Mouse (Mus musculus) hindlimb bud, embryonic 11.5 days (tissue): ENCODE measurements at regions not wholly inside any gene's neighbourhood (a gene's known extent, or its start where the extent isn't known, plus 50 kb on each side); places are given as distances from the start of the nearest gene placed in this dataset.
A peak's percentile ranks its signal among the peaks of the same experiment; 100 is the strongest.

ENCODE experiments used
- DNase-seq: peaks from one replicate; pipeline ENCODE4 v3.0.0-alpha.2; 2012; ENCODE audit warnings: low read depth, low spot score; ENCODE audit errors: extremely low spot score

DNA sequence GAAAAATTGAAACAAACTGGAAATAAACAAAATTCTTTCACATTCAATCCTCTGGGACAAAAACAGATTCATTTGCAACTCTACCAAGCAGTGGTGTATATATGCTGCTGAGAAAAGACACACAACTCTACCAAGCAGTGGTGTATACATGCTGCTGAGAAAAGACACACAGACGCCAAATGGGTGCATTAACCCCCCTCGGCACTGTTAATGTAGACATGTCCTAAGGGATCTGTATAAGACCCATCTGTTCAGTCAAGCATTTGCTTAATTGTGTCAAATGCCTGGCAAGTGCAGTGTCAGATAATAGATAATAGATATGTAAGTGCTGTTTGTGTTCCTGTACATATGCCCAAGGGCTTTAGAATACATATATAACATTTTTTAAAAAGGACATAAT lies 1035.2 kb upstream of the B3galt2 start:
- DNase-seq = no peak

DNA sequence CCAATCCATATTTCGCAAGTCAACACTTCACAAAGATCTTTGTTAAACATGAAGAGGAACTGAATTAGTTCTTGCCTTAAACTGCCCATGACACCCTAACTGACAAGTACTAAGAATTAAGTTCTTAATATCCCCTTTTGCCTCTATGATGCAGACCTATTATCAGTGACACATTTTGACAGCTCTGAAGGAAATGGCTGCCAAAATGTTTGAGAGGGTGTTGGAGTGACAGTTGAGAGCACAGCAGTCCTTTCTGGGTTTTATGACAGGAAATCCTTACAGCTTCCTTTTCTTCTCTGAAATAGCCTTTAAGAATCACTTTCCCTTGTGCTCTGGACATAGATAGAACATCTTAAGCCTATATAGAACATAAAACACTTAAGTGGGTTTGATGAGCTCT lies 1034.4 kb upstream of the B3galt2 start:
- no peak for DNase-seq

DNA sequence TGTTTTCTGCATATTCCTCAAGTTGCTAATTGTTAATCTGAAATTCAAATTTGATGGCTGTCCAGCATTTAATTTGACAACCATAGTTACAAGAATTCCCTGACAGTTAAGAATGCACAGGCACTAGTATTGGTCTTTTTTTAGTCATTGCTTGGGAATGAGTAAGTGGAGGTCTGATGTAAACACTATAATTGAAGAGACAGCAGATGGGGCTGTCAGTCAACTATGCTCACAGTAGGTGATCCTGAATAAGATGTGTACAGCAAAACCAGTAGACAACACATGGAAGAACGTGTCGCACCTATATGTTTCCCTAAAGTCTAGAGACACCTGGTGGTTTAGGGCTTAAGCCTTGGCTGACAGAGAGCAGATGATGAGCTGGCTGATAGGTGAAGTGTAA lies 1019.0 kb upstream of the B3galt2 start:
- DNase-seq = no peak

DNA sequence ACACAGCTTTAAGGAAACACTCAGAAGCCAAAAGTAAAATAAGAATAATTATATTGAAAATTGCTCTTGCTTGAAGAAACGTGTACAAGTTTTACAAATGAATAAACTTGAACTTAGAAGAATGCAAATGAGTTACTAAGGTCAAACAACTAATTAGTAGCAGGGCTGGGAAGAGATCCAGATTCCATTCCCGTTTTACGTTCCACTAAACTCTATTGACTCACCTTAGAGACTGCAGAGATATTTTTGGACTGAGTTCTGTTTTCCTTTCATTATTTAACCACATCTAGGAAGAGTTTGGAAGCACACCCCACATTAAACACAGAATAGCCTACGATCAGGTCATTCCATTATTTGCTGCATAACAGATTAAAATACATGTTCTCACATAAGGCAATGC lies 1016.2 kb upstream of the B3galt2 start:
- DNase-seq = no peak

DNA sequence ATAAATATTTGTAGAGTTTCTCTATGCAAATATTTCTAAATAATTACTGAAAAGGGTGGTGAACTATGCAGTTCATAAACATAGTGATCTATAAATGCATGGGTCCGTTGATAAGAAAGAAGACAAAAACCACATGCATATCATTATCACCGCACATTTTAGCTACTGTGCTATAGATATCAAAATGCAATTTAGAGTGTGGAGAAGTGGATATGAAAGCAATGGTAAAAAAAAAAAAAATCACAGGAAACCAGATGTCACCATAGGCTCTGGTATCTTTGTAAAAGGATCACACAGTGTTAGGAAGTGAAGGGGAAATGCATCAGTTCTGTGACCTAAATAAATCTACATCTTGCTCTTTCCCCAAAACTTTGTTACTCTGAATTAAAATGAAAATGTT lies 985.2 kb upstream of the B3galt2 start:
- DNase-seq = no peak

DNA sequence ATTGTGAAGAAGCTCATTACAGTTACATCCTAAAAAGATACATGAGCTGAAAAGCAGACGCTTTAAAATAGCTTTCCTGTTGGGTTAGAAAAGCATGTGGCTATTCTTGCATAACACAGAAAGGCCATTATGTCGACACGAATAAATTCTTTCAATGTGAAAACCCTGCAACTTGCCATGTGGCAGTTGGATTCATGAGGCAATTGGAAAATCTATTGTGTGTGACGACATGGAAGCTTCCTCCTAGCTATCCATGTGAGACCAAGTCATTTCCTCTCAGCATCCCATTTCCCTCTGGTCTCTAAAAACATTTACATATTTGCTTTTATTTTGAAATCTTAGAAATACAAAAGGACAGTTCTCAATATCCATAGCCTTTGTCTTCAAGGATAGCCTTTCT lies 975.2 kb upstream of the B3galt2 start:
- no peak for DNase-seq

DNA sequence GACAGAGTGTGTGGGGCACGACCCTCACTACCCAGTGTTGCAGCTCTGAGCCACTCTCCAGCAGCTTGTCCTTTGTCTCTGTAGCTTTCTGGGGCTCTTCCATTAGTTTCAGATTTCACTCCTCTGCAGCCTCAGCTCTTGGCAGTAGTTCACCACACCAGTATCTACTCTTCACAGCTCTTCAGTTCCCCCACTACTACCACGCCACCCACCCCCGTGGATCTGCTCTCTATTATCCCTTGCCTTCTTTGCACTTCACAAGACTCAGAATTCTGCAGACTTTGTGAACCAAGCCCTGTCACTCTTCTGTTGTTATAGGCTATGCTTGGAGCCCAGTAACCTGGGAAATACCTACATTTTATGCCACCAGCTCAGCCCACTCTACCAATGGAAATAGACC lies 960.5 kb upstream of the B3galt2 start:
- DNase-seq = no peak

DNA sequence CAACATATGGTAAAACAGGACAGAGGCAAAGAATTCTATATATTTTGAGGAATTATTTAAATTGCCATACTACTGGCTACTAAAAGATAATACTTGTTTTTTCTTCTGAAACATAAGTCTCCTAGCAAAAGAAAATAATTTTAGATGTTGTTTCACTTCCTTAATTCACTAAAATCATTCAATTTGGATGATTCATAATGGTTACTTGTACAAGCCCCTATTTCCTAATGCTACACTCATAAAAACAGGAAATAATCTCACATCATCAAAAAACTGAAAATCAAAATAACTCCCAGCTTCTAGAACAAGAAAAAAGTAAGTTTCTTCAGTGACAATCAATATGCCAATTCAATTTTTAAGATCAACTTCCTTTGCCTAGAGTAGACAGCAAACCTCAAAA lies 951.6 kb upstream of the B3galt2 start:
- no peak for DNase-seq

DNA sequence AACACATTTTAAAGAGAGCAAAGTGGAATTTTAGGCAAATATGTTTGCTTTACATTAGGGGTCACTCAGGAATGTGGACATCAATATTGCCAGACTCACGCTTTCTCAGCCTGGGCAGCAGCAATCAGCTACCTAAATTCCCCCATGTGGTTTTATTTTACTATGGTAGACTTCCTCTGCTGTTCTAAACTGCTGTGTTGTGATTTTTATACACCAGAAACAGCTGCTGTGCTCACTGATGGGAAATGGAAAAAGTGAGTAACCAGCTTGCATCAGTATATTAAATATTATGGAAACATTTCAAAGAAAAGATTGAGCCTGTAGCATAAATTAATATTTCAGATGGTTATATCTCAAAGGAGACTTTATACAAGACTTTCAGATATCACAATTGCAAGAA lies 945.3 kb upstream of the B3galt2 start:
- no peak for DNase-seq

DNA sequence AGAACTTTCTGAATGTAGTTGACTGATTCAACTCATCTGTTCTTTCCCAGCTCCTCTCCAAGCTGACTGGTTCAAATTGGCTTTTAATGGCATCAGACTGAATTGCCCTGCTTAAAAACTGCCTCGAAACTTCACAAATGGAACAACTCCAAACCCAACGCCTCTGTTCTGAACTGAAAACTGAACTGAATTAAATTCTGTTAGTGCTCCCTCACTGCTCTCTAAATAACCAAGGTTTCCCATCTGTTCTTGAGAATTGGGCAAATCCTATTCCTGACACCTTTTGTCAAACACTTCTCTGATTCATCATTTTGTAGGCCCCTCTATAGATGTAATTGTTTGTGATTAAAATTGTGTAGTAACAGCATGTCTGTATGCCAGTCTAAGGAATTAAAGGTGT lies 932.2 kb upstream of the B3galt2 start:
- no peak for DNase-seq

DNA sequence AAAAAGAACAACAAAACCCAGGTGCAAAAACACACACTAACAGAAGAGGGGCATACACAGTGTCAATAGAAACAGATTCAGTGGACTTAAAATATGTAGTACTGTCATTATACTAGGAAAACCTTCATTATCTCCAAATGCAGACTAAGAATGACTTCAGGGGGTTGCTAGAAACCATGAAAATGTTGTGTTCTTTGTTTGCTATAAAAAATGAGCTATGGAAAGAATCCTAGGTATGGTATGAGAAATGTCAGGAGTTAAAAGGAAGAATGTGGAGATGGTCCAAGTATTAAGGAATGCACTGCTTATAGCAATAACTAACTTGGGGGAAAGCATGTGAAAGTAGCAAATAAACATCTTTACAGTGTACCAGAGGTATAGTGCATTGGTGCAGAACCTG lies 910.2 kb upstream of the B3galt2 start:
- DNase-seq = no peak

DNA sequence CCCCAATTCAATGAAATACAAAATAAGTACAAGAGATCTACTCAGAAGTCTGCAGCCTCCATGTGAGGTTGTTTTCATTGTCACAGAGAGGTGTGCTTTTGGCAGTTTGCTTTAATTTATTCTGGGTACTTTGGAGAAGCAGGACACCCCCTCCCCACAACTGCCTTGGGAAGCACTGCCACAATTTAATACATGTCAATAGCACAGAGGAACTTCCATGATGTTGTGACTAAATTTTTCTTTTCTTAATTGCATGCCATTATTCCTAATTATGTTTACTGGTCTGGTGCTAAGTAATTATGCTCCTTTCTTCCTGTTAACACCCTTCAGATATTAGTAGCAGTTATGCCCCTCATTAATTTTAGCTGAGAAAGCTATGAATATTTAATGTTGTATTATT lies 906.4 kb upstream of the B3galt2 start:
- no peak for DNase-seq

DNA sequence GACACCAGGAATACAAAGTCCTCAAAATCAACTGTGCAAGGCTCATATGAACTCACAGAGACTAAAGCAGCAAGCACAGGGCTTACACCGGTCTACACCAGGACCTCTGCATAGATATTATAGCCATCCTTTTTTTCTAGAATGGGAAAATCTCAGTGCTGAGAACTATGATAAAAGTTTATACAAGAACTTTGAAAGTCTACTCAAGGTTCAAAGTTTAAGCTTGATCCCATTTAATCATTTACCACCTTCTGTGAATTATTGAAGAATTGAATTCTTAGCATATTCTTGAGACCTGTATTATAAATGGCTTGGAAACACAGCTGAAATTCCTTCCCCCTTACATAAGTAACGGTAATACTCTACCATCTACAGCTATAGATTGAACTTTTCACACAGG lies 902.1 kb upstream of the B3galt2 start:
- DNase-seq = no peak

DNA sequence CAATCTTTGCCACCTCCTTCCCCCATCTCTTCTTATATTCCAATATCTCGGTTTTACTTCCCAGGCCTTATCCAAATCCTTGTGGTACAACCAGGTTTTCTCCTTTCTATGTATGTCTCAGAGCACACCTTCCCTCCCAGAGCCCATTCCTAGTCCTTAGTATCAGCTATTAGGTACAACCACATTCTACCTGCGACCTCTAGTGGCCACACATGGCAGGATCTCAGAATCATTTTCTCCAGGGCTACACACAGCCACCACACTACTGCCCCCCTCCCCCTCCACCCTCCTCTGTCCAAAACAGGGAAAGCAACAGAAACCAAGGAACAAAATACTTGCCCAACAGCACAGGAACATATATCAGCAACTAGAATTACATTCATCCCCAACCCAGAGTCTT lies 898.2 kb upstream of the B3galt2 start:
- DNase-seq = peak; percentile 39

DNA sequence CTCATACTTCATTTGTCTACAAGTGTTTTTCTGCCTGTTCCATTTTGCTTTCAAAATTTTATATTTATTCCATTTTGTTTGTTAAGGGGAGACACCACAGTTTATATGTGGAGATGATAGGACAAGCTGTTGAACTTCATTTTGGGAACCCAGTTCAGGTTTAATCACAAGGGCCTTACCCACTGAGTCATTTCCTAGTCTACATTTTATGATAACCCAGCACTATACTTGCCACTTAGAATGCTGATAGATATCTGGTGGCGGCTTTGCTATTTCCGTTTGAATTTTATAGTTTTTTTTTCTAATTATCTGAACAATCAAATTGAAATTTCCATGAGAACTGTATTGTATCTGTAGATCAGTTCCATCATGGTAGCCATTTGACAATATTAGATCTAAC lies 869.5 kb upstream of the B3galt2 start:
- DNase-seq = no peak
